Mouse (Mus musculus) small intestine, adult 2 months (tissue): Measurements from ENCODE around the gene Ppm1l. TPM values are rescaled to one million over a fixed set of nuclear protein-coding genes. Genes with fewer than 3 reads are reported as not detected.

ENCODE experiments used
- H3K27ac ChIP-seq: fragments of 200-500 bp; 2 replicates; pipeline ENCODE4 v1.5.1; 2012; ENCODE audit warnings: low read depth, low read length, control low read depth, inconsistent platforms; ENCODE audit not compliant: insufficient read depth
- H3K27me3 ChIP-seq: fragments of 200-500 bp; 2 replicates; pipeline ENCODE4 v1.6.1; 2012; ENCODE audit warnings: mild to moderate bottlenecking, moderate library complexity, low read length, inconsistent platforms; ENCODE audit not compliant: control insufficient read depth, insufficient read depth
- H3K36me3 ChIP-seq: fragments of 200-500 bp; 2 replicates; pipeline ENCODE4 v1.6.1; 2012; ENCODE audit warnings: mild to moderate bottlenecking, low read length, control low read depth, inconsistent platforms; ENCODE audit not compliant: control insufficient read depth, insufficient read depth
- H3K4me1 ChIP-seq: fragments of 200-500 bp; 2 replicates; pipeline ENCODE4 v1.6.1; 2012; ENCODE audit warnings: low read length, inconsistent platforms, mixed read lengths; ENCODE audit not compliant: control insufficient read depth, insufficient read depth, insufficient read length
- H3K4me3 ChIP-seq: fragments of 200-500 bp; 2 replicates; pipeline ENCODE4 v1.5.1; 2012; ENCODE audit warnings: low read depth, mild to moderate bottlenecking, control low read depth, inconsistent platforms, low read length, moderate library complexity
- CTCF ChIP-seq: fragments of 200-500 bp; IDR thresholded peaks from 2 replicates; pipeline ENCODE4 v1.5.1; 2012; ENCODE audit warnings: low read depth, mild to moderate bottlenecking, control low read depth, inconsistent platforms, low read length, moderate library complexity, mixed read lengths; ENCODE audit not compliant: insufficient replicate concordance, insufficient read length; ENCODE audit errors: extremely low read depth
- POLR2A ChIP-seq: fragments of 200-500 bp; IDR thresholded peaks from 2 replicates; pipeline ENCODE4 v1.6.1; 2012; ENCODE audit warnings: low read depth, mild to moderate bottlenecking, control low read depth, inconsistent platforms, low read length, moderate library complexity
- WGBS: fragments of 180-500 bp; shearing (Covaris S2); methylation state at CpG from one replicate; pipeline ENCODE4 v1.1.7; 2018; 5-methylcytosine and 5-hydroxymethylcytosine counted together
- polyA plus RNA-seq: library from polyadenylated mRNA; depleted of rRNA; stranded (reverse); fragments of >200 nt; gene quantifications from 2 replicates; pipeline ENCODE4 v1.2.3, GENCODE M21; 2012

Gene Ppm1l
- polyA plus RNA-seq, 1 experiment, result 1.1 TPM

- TF ChIP-seq POLR2A (no peak), CTCF (no peak)
- H3K36me3 ChIP-seq, result no peaks in the 10 kb centered on the region
- H3K4me1 ChIP-seq, result no peaks in the 10 kb centered on the region
- WGBS, result 90% methylated on average over 3 of the region's 3 CpGs
- H3K27ac ChIP-seq, result no peak overlapping the region
- no peak overlapping the region for H3K4me3 ChIP-seq
- no peaks in the 10 kb centered on the region for H3K27me3 ChIP-seq
Observed at GRCm38 (mm10) chr3:69522270-69522669, 205.6 kb downstream of the Ppm1l start.

DNA sequence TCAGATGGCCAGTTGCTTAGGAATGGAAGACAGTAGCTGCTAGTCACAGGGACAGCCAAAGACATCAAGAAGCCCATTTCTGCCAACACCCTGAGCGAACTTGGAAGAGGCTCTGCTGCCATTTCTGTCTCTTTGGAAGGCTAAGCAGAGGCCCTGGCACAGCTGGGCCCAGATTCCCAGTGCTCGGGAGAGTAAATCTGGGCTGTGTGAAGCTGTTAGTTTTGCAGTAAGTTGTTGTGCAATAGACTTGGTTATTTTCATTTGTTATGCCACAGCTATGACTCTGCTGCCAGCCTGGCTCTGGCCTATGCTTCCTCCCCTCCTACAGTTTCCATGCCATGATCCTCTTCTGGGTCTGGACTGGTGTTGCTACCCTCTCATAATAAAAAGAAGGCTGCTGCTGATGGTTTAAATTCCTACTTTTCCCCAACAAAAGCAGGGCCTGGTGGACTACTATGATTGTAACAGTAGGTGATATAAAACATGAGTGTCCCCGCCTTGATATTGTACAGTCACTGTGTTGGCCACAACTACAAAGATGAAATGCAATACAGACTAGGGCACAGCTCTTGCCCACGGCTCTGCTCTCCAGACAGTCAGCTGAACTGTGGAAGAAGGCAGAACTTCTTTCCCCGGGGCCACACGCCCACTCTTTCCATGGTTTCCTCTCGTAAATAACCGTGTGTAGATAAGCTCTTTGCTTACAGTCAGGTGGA is 207.9 kb downstream of the Ppm1l start:
- H3K27me3 ChIP-seq, result no peaks in the 10 kb centered on the region
- TF ChIP-seq POLR2A (no peak), CTCF (no peak)
- no peak overlapping the region for H3K4me3 ChIP-seq
- H3K27ac ChIP-seq, result no peak overlapping the region
- H3K4me1 ChIP-seq, result no peaks in the 10 kb centered on the region
- 45% methylated on average over 8 of the region's 8 CpGs for WGBS
- no peaks in the 10 kb centered on the region for H3K36me3 ChIP-seq

- no peak for TF ChIP-seq POLR2A
- no peak for TF ChIP-seq CTCF
- 62% methylated on average over 8 of the region's 8 CpGs for WGBS
- Histone ChIP-seq H3K27ac (no peak overlapping the region), H3K27me3 (no peaks in the 10 kb centered on the region), H3K4me3 (no peak overlapping the region), H3K4me1 (no peaks in the 10 kb centered on the region), H3K36me3 (no peaks in the 10 kb centered on the region)
Observed at GRCm38 (mm10) chr3:69525072-69525529, 208.4 kb downstream of the Ppm1l start.

DNA sequence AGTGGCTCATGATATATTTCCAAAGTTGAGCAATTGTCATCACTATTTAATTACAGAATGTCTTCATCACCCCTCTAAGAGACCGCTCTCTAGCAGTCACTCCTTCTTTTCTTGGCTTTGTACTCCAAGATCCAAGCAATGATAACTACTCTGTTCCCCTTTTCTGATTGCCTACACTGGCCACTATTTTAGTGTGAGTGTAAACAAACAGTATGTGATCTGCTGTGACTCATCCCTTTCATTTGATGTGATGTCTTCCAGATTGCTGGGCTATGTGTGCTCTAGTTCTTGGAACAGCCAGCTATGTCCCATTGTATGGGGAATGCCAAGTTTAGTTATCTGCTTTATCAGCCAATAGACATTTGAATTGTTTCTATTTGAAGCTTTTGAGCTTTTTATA is 210.7 kb downstream of the Ppm1l start:
- Histone ChIP-seq H3K4me3 (no peak overlapping the region), H3K36me3 (no peaks in the 10 kb centered on the region), H3K27ac (no peak overlapping the region), H3K27me3 (no peaks in the 10 kb centered on the region), H3K4me1 (no peaks in the 10 kb centered on the region)
- TF ChIP-seq CTCF (no peak), POLR2A (no peak)
- 80% methylated on average over 1 of the region's 1 CpGs for WGBS

- Histone ChIP-seq H3K4me3 (no peak overlapping the region), H3K27me3 (no peaks in the 10 kb centered on the region), H3K4me1 (no peaks in the 10 kb centered on the region), H3K36me3 (no peaks in the 10 kb centered on the region), H3K27ac (no peak overlapping the region)
- 73% methylated on average over 7 of the region's 7 CpGs for WGBS
- TF ChIP-seq CTCF (no peak), POLR2A (no peak)
Observed at GRCm38 (mm10) chr3:69529576-69529975, 212.9 kb downstream of the Ppm1l start.

DNA sequence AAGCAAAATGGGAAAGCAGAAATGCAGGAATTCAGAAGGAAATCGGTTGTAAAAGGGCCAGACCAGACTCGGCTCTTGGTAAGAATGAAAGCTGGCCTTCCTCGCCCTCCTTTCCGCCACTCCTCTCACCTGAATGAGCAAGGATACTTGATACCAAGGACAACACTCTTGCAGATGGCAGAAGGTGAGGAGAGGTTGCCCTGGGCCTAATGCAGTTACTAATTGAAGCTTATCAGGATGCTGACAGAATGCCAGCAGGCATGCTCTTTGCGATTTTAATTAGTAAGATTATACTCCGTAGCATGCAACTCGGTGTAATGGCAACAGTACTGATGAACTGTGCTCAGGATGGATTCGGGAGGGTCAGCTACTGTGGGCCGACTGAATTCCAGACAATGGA is 214.8 kb downstream of the Ppm1l start:
- Histone ChIP-seq H3K27ac (no peak overlapping the region), H3K4me3 (no peak overlapping the region), H3K27me3 (no peaks in the 10 kb centered on the region), H3K4me1 (no peaks in the 10 kb centered on the region), H3K36me3 (no peaks in the 10 kb centered on the region)
- 85% methylated on average over 9 of the region's 9 CpGs for WGBS
- TF ChIP-seq CTCF (no peak), POLR2A (no peak)

DNA sequence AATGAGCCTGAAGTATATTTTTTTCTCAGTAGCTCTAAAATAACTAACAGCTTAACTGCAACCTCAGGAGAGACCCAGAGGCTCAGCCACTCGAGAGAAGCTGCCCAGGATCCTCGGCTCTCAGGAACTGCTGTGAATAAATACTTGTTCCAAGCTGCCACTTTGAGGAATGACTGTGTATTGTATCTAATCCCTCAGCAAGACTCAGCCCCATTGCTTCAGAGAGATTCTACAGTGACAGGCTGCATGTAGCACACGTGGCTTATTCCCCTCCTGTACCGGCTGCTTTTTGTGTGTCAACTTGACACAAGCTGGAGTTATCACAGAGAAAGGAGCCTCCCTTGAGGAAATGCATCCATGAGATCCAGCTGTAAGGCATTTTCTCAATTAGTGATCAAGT is 216.0 kb downstream of the Ppm1l start:
- TF ChIP-seq POLR2A (no peak), CTCF (no peak)
- Histone ChIP-seq H3K27ac (no peak overlapping the region), H3K4me3 (no peak overlapping the region), H3K36me3 (no peaks in the 10 kb centered on the region), H3K27me3 (no peaks in the 10 kb centered on the region), H3K4me1 (no peaks in the 10 kb centered on the region)
- WGBS, result 74% methylated on average over 4 of the region's 4 CpGs

- TF ChIP-seq POLR2A (no peak), CTCF (no peak)
- H3K4me3 ChIP-seq, result no peak overlapping the region
- WGBS, result 86% methylated on average over 10 of the region's 10 CpGs
Observed at GRCm38 (mm10) chr3:69535486-69535885, 218.8 kb downstream of the Ppm1l start.

More at GRCm38 (mm10) chr3:69535486-69535885, 218.8 kb downstream of the Ppm1l start:
- 0 out of 2 replicates have a peak overlapping the region, but pooled peaks have one; percentile 1 for H3K27ac ChIP-seq
- no peaks in the 10 kb centered on the region for H3K27me3 ChIP-seq
- no peaks in the 10 kb centered on the region for H3K36me3 ChIP-seq
- H3K4me1 ChIP-seq, result no peaks in the 10 kb centered on the region
